ENCODE assay signal across 20 mouse cellular contexts in the genomic region with DNA sequence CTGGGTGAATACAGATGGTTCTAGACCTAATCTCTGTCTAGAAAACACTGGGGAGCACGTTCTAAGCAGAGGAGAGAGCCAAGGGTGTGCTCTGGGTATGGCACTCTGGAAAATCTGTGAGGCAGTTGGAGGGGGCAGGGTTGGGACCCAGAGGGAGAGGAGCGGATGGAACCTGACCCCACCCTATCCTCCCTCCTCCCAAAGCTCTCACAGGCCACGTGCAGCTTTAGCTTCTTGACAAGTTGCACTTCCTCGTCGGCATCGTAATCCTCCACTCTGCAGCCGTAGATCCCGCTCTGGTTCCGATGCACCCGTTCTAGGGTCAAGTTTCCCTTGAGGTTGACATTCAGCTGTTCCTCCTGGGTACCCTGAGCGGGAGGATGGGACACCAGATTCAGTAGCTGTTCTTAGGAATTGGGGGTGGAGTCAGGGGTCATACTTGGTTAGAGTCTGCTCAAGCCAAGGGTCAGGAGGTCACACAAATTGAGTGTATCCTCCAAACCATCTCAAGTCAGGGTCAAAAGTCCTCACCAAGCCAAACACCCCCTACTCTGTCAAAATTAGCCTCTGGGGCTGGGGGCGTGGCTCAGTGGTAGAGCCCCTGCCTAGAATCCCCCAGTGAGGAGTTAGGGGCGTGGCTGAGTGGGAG. TPM values are rescaled to one million over a fixed set of nuclear protein-coding genes. Genes with fewer than 3 reads are reported as not detected.
DNase-seq lines count a peak whose midpoint lies in the region; ATAC-seq and TF ChIP-seq lines count a peak whose summit lies in the region.
"Had no signal": no experiment of that assay in that cellular context is flagged by ENCODE, and none has a peak within 500 bp of the region (broad histone marks: within the 10 kb centered on the region; RNA-seq: fewer than 3 reads in every experiment).

No protein-coding gene starts in this region.

- H3K4me2 ChIP-seq in myocyte (ENCODE audit: low read depth): no peak overlapping the region
- H3K4me2 ChIP-seq: lung, embryonic 14.5 days; neural tube, embryonic 15.5 days had no signal

- no peaks in the 10 kb centered on the region for H3K79me2 ChIP-seq in myocyte (ENCODE audit: control insufficient read depth, insufficient read depth)

- no peak overlapping the region for H3ac ChIP-seq in myocyte (ENCODE audit: control insufficient read depth, insufficient read length)

- DNase-seq in heart, adult 11 months: peak; percentile 98
- no peak for DNase-seq in heart, postnatal 4 days
- peak; percentile 30 to 77 for DNase-seq in kidney, postnatal 25 days
- DNase-seq in kidney, adult 11 months: no peak
- no peak for DNase-seq in ovary, postnatal 36 days (ENCODE audit: low spot score)
- DNase-seq: cerebellum, adult 9-11 months; liver; lung, embryonic 14.5 days; right cerebral cortex, postnatal 4 days; thymus, postnatal 36 days had no signal

- peaks cover 2% of the 10 kb centered on the region for H3K27me3 ChIP-seq in myocyte (ENCODE audit: control insufficient read depth, insufficient read depth, insufficient read length)

- ATAC-seq in granulocyte monocyte progenitor cell, adult 5-6 weeks (replicated peaks; ENCODE audit: poor library complexity, severe bottlenecking): peak; percentile 77
- no peak for ATAC-seq in CD4-positive, CD25-positive, alpha-beta regulatory T cell, adult 4 months
- ATAC-seq: forebrain, embryonic 14.5 days; hindbrain, embryonic 16.5 days; intestine, postnatal 0 days had no signal

- H3K36me3 ChIP-seq in myocyte (ENCODE audit: control insufficient read depth, insufficient read depth): no peaks in the 10 kb centered on the region
- H3K36me3 ChIP-seq: neural tube, embryonic 15.5 days had no signal

- no peak overlapping the region for H3K4me3 ChIP-seq in myocyte
- H3K4me3 ChIP-seq: layer of hippocampus, adult 2 months; midbrain, embryonic 10.5 days; neural tube, embryonic 15.5 days had no signal

- TF ChIP-seq POLR2A in myocyte (IDR thresholded peaks at IDR 0.05; ENCODE audit: insufficient read length, low read depth): no peak

TF ChIP-seq in myocyte, 11 proteins besides CTCF, POLR2A, EP300 and RAD21:
- TF ChIP-seq MYOG (IDR thresholded peaks at IDR 0.05; ENCODE audit: control insufficient read depth in 1 of 3, insufficient read depth in 1 of 3, insufficient read length in 2 of 3, low read depth in 2 of 3): peak in 1 of 3 experiments; percentile 54
- TF ChIP-seq E2F4 (IDR thresholded peaks at IDR 0.05; ENCODE audit: insufficient read depth): no peak
- peak in 2 of 3 experiments; percentile 40 for TF ChIP-seq MYOD1 (IDR thresholded peaks at IDR 0.05; ENCODE audit: control insufficient read depth in 1 of 3, insufficient read length in 2 of 3, low read depth in 2 of 3)

RNA-seq across cellular contexts. Expression of gene Bcam, which starts 6.9 kb away (rescaled TPM):
- 100 to 1,000 TPM; 263 to 285 TPM for total RNA-seq in heart, postnatal 4 days (2021)
- not detected in 2 replicates for total RNA-seq in granulocyte monocyte progenitor cell, adult 5-6 weeks (2014; fragmentation: Nextera tagmentation)
- total RNA-seq in granulocyte monocyte progenitor cell, adult 5-6 weeks (2017): not detected in 2 replicates
- polyA plus RNA-seq in myocyte (2012; fragmentation: generic; extraction: Trizol): 29.3 TPM
- polyA plus RNA-seq in CD4-positive, CD25-positive, alpha-beta regulatory T cell, adult 4 months (2017; shearing (Covaris generic)): 1 to 10 TPM; 2.5 to 3.7 TPM

RNA-seq across cellular contexts. Expression of gene Nectin2, which starts 13.7 kb away (rescaled TPM):
- total RNA-seq in heart, postnatal 4 days (2021): 10 to 100 TPM; 41.7 to 45.4 TPM
- total RNA-seq in granulocyte monocyte progenitor cell, adult 5-6 weeks (2014; fragmentation: Nextera tagmentation): 1.7 and 2.0 TPM in 2 replicates
- total RNA-seq in granulocyte monocyte progenitor cell, adult 5-6 weeks (2017): 1.6 and 1.8 TPM in 2 replicates
- 27.1 TPM for polyA plus RNA-seq in myocyte (2012; fragmentation: generic; extraction: Trizol)
- under 1 TPM in 1 of 2 experiments, not detected in 1; 0.12 TPM for polyA plus RNA-seq in CD4-positive, CD25-positive, alpha-beta regulatory T cell, adult 4 months (2017; shearing (Covaris generic))

RNA-seq across cellular contexts. Expression of gene Cblc, which starts 32.7 kb away (rescaled TPM):
- not detected for total RNA-seq in heart, postnatal 4 days (2021)
- not detected in 2 replicates for total RNA-seq in granulocyte monocyte progenitor cell, adult 5-6 weeks (2014; fragmentation: Nextera tagmentation)
- total RNA-seq in granulocyte monocyte progenitor cell, adult 5-6 weeks (2017): not detected in 2 replicates
- 0.90 TPM for polyA plus RNA-seq in myocyte (2012; fragmentation: generic; extraction: Trizol)
- not detected for polyA plus RNA-seq in CD4-positive, CD25-positive, alpha-beta regulatory T cell, adult 4 months (2017; shearing (Covaris generic))
- total RNA-seq: layer of hippocampus, adult 2 months; left cerebral cortex, postnatal 36 days had no signal
- polyA plus RNA-seq: forebrain, embryonic 14.5 days had no signal

RNA-seq across cellular contexts. Expression of gene Tomm40, which starts 48.7 kb away (rescaled TPM):
- 100 to 1,000 TPM; 147 to 153 TPM for total RNA-seq in heart, postnatal 4 days (2021)
- 70.2 and 76.7 TPM in 2 replicates for total RNA-seq in granulocyte monocyte progenitor cell, adult 5-6 weeks (2014; fragmentation: Nextera tagmentation)
- 36.2 and 47.0 TPM in 2 replicates for total RNA-seq in granulocyte monocyte progenitor cell, adult 5-6 weeks (2017)
- polyA plus RNA-seq in myocyte (2012; fragmentation: generic; extraction: Trizol): 112 TPM
- 1 to 10 TPM; 3.7 to 6.9 TPM for polyA plus RNA-seq in CD4-positive, CD25-positive, alpha-beta regulatory T cell, adult 4 months (2017; shearing (Covaris generic))

RNA-seq across cellular contexts. Expression of gene Bcl3, which starts 58.6 kb away (rescaled TPM):
- 1 to 10 TPM; 4.0 TPM for total RNA-seq in heart, postnatal 4 days (2021)
- 7.5 and 8.5 TPM in 2 replicates for total RNA-seq in granulocyte monocyte progenitor cell, adult 5-6 weeks (2014; fragmentation: Nextera tagmentation)
- 0.57 and 1.0 TPM in 2 replicates for total RNA-seq in granulocyte monocyte progenitor cell, adult 5-6 weeks (2017)
- 19.2 TPM for polyA plus RNA-seq in myocyte (2012; fragmentation: generic; extraction: Trizol)
- polyA plus RNA-seq in CD4-positive, CD25-positive, alpha-beta regulatory T cell, adult 4 months (2017; shearing (Covaris generic)): 10 to 100 TPM; 16.0 to 20.5 TPM

Comparison
In these comparisons a context has a peak if more than half of its experiments do, and no peak if none do; other contexts are left out.
1. DNase-seq: peak in heart, adult 11 months (single experiment) and kidney, postnatal 25 days (2 of 2); none in heart, postnatal 4 days (single experiment), kidney, adult 11 months (single experiment) and ovary, postnatal 36 days (single experiment).
2. RNA of gene Bcam, which starts 6.9 kb away (total RNA-seq): 263 to 285 TPM in heart, postnatal 4 days; not detected in granulocyte monocyte progenitor cell, adult 5-6 weeks; every median in the first group is over 100 times any median in the second.
3. RNA of gene Nectin2, which starts 13.7 kb away (total RNA-seq): 41.7 to 45.4 TPM in heart, postnatal 4 days; 1.6 to 2.0 TPM in granulocyte monocyte progenitor cell, adult 5-6 weeks; every median in the first group is over 10 times any median in the second.